Mouse (Mus musculus) limb, embryonic 13.5 days (tissue): ENCODE measurements around the gene Traip. TPM values are rescaled to one million over a fixed set of nuclear protein-coding genes. Genes with fewer than 3 reads are reported as not detected.
"Not testable (repeated sequence)": the region's sequence is repeated elsewhere in the genome, so short reads cannot be mapped to it uniquely, and the experiment has no call there.

Source experiments
- ATAC-seq: fragments of 200-750 bp; cut with Nextera tagmentation; 2 replicates; pipeline ENCODE4 v1.8.0; 2017; ENCODE audit warnings: low read depth, moderate number of reproducible peaks, moderate TSS enrichment; ENCODE audit not compliant: low FRiP score
- H3K27ac ChIP-seq: fragments of 300-500 bp; sonication (generic); 2 replicates; pipeline ENCODE4 v1.5.1; 2015; ENCODE audit warnings: inconsistent platforms, mild to moderate bottlenecking, moderate library complexity
- H3K27me3 ChIP-seq: fragments of 300-500 bp; sonication (generic); 2 replicates; pipeline ENCODE4 v1.6.1; 2015; ENCODE audit warnings: mild to moderate bottlenecking, inconsistent platforms
- H3K36me3 ChIP-seq: fragments of 300-500 bp; sonication (generic); 2 replicates; pipeline ENCODE4 v1.6.1; 2015; ENCODE audit warnings: inconsistent platforms, mild to moderate bottlenecking, moderate library complexity
- H3K4me1 ChIP-seq: fragments of 300-500 bp; sonication (generic); 2 replicates; pipeline ENCODE4 v1.6.1; 2015; ENCODE audit warnings: inconsistent platforms
- H3K4me2 ChIP-seq: fragments of 300-500 bp; sonication (generic); replicated peaks from 2 replicates; pipeline ENCODE4 v1.6.1; 2015; ENCODE audit warnings: inconsistent platforms, mild to moderate bottlenecking, moderate library complexity
- H3K4me3 ChIP-seq: fragments of 300-500 bp; sonication (generic); 2 replicates; pipeline ENCODE4 v1.5.1; 2015; ENCODE audit warnings: moderate library complexity, mild to moderate bottlenecking, inconsistent platforms
- H3K9ac ChIP-seq: fragments of 300-500 bp; sonication (generic); 2 replicates; pipeline ENCODE4 v1.6.1; 2015; ENCODE audit warnings: mild to moderate bottlenecking, inconsistent platforms
- H3K9me3 ChIP-seq: fragments of 300-500 bp; sonication (generic); 2 replicates; pipeline ENCODE4 v1.6.1; 2016; ENCODE audit warnings: inconsistent platforms
- WGBS: fragments of 180-500 bp; shearing (Covaris S2); methylation state at CpG from one replicate; pipeline ENCODE4 v1.1.7; 2015; 5-methylcytosine and 5-hydroxymethylcytosine counted together
- polyA plus RNA-seq: library from polyadenylated mRNA; unstranded; fragments of >200 nt; fragmentation: Nextera tagmentation; extraction: Ambion mirVana; gene quantifications from 2 replicates; pipeline ENCODE4 v1.2.1, GENCODE M21; 2015

Traip gene
- polyA plus RNA-seq, 1 experiment from 2014 or later, result 26.1 TPM

GRCm38 (mm10) chr9:107987950-107988349 is 38.0 kb downstream of the Traip start:
- ATAC-seq, result no peak
- Histone ChIP-seq H3K9ac (peak overlapping the region; percentile 19; the same call in 1 of the 2 replicates), H3K27ac (no peak overlapping the region), H3K4me2 (no peak overlapping the region), H3K4me3 (no peak overlapping the region), H3K9me3 (no peaks in the 10 kb centered on the region), H3K4me1 (peaks cover 51% of the 10 kb centered on the region), H3K27me3 (no peaks in the 10 kb centered on the region), H3K36me3 (peaks cover 6% of the 10 kb centered on the region; the same call in 1 of the 2 replicates)
- 60% methylated on average over 3 of the region's 3 CpGs for WGBS

DNA sequence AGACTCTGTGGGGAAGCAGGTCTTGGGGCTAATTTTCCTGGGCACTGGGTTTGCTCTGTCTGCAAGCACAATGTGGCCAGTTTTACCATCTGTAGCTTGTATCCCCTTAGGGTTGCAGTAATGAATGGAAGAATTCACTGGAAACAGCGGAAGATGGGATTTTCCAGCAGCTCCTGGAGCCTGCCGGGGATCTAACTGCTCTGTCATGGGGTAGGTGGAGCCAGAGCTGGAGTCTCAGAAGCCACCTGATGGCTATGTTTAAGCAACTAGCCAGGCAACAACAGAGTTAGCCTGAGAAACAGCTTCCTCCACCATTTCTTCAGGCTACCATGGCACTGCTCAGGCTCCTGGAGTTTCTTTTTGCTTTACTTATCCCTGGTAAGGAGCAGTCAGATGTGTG is 42.3 kb downstream of the Traip start, which contains the start of gene Cdhr4:
Cdhr4 (plus strand) TSS at position 301 of the 400 bp plus-strand sequence.
- H3K4me3 ChIP-seq, result no peak within 1 kb of the TSS
- H3K27me3 ChIP-seq, result no peaks in the 10 kb centered on the region
- H3K9me3 ChIP-seq, result no peaks in the 10 kb centered on the region
- peak; percentile 33; the same call in 1 of the 2 replicates for ATAC-seq
- H3K4me2 ChIP-seq, result no peak within 1 kb of the TSS
- no peak within 1 kb of the TSS for H3K9ac ChIP-seq
- H3K36me3 ChIP-seq, result no peaks in the 10 kb centered on the region
- H3K27ac ChIP-seq, result no peak within 1 kb of the TSS
- peaks cover 22% of the 10 kb centered on the region for H3K4me1 ChIP-seq
- WGBS, result 36% methylated on average over 2 of the region's 2 CpGs

DNA sequence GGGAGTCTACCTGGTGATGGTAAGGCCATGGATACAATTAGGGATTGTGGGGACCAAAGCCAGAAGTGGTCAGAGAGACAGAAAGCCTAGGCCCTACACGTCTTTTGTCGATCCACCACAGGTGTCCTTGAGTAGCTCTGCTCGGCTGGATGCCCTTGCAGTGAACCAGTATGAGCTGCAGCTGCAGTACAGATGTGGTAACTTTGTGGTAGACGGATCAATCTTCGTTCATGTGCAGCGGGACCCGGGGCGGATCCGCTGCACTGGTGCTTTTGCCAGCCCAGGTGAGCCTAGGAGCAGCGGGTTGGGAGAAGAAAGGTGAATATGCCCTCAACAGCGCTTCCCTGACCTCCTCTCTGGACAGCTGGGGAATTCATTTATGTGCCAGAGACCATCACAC is 43.1 kb downstream of the Traip start:
- H3K9ac ChIP-seq, result no peak overlapping the region
- WGBS, result 82% methylated on average over 11 of the region's 11 CpGs
- H3K9me3 ChIP-seq, result no peaks in the 10 kb centered on the region
- H3K4me3 ChIP-seq, result no peak overlapping the region
- no peak overlapping the region for H3K4me2 ChIP-seq
- H3K4me1 ChIP-seq, result peaks cover 14% of the 10 kb centered on the region
- H3K36me3 ChIP-seq, result no peaks in the 10 kb centered on the region
- no peak overlapping the region for H3K27ac ChIP-seq
- H3K27me3 ChIP-seq, result no peaks in the 10 kb centered on the region
- no peak for ATAC-seq

DNA sequence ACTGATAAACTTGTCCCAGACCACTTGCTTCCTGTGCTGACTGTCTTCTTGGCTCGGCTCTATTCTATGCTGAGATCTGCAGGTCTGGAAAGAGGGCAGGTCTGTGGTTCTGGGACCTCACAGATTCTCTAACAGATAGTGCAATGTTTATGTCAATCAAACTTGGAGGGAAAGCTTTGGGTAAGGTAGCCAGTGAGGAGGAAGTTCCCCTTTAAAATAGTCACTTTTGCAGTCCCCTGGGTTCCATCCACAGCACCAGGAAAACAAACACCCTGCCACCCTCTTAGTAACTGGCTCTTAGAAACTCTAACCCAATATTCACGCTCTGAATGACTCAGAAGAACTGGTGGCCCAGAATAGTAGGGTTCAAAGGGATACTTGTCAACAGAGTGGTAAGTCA is 44.5 kb downstream of the Traip start:
- Histone ChIP-seq H3K4me2 (no peak overlapping the region), H3K4me3 (no peak overlapping the region), H3K27ac (no peak overlapping the region), H3K4me1 (peaks cover 9% of the 10 kb centered on the region; the same call in 1 of the 2 replicates), H3K27me3 (no peaks in the 10 kb centered on the region), H3K9me3 (no peaks in the 10 kb centered on the region), H3K36me3 (no peaks in the 10 kb centered on the region), H3K9ac (no peak overlapping the region)
- 67% methylated on average over 2 of the region's 2 CpGs for WGBS
- no peak for ATAC-seq

DNA sequence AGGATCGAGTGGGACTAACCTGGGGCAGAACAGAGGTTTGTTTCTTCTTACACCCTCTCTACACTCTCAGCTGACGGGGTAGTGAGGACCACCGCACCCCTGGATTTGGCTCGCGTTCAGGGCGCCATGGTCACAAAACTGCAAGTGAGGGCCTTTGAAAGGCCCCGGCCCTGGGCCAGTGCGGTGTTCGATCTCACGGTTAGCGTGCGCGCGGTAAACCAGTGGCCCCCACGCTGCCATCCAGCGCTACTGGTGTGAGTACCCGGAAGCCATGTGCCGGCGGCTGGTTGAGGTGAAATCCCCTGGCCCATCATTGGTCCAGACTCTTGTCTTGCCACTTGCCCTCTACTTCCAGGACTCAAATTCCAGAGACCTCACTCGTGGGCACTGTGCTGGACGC is 45.6 kb downstream of the Traip start:
- no peak overlapping the region for H3K9ac ChIP-seq
- no peaks in the 10 kb centered on the region for H3K36me3 ChIP-seq
- H3K4me2 ChIP-seq, result no peak overlapping the region
- peaks cover 9% of the 10 kb centered on the region; the same call in 1 of the 2 replicates for H3K4me1 ChIP-seq
- H3K27ac ChIP-seq, result no peak overlapping the region
- 95% methylated on average over 21 of the region's 21 CpGs for WGBS
- no peaks in the 10 kb centered on the region for H3K27me3 ChIP-seq
- H3K9me3 ChIP-seq, result no peaks in the 10 kb centered on the region
- H3K4me3 ChIP-seq, result no peak overlapping the region
- no peak for ATAC-seq

DNA sequence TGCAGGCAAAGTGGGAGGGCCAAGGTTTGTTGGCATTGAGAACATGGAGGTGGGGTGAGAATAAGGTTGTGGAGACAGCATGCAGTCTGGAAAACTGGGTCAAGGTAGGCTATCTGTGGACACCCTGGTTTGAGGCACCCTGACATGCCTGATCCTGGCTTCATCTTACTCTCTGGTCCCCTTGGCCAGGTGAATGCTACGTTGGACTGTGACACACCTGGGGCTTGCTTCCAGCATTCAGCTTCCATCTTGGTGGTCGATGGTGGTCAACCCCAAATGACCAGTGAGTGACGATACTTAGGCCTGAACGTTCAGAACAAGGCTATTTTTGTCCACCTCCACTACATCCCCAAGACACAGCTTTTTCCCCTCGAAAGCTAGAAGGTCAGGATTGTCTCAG is 46.1 kb downstream of the Traip start, which contains the start of gene Gm20662:
Gm20662 (plus strand) TSS at position 301 of the 400 bp plus-strand sequence.
- no peaks in the 10 kb centered on the region for H3K9me3 ChIP-seq
- no peak for ATAC-seq
- H3K27me3 ChIP-seq, result no peaks in the 10 kb centered on the region
- no peak within 1 kb of the TSS for H3K4me3 ChIP-seq
- H3K9ac ChIP-seq, result no peak within 1 kb of the TSS
- 93% methylated on average over 5 of the region's 5 CpGs for WGBS
- H3K4me2 ChIP-seq, result no peak within 1 kb of the TSS
- no peak within 1 kb of the TSS for H3K27ac ChIP-seq
- H3K36me3 ChIP-seq, result no peaks in the 10 kb centered on the region
- peaks cover 9% of the 10 kb centered on the region; the same call in 1 of the 2 replicates for H3K4me1 ChIP-seq

- Histone ChIP-seq H3K9me3 (no peaks in the 10 kb centered on the region), H3K27me3 (no peaks in the 10 kb centered on the region), H3K27ac (peak within 1 kb of the TSS; percentile 90), H3K4me1 (peaks cover 24% of the 10 kb centered on the region), H3K9ac (peak within 1 kb of the TSS; percentile 93), H3K4me2 (peak within 1 kb of the TSS; percentile 88), H3K36me3 (no peaks in the 10 kb centered on the region), H3K4me3 (peak within 1 kb of the TSS; percentile 95)
- WGBS, result under 1% methylated on average over 51 of the region's 51 CpGs
- ATAC-seq, result peak; percentile 100
These were observed 52.2 kb downstream of the Traip start, which contains the start of gene Ip6k1 for GRCm38 (mm10) chr9:108001922-108002770. TSS of gene Ip6k1 (plus strand) at chr9:108002501.

- no peaks in the 10 kb centered on the region for H3K36me3 ChIP-seq
- no peaks in the 10 kb centered on the region for H3K9me3 ChIP-seq
- 0% methylated on average over 50 of the region's 50 CpGs for WGBS
- H3K27ac ChIP-seq, result peak overlapping the region; percentile 90
- H3K9ac ChIP-seq, result peak overlapping the region; percentile 93
- H3K4me2 ChIP-seq, result peak overlapping the region; percentile 88
- peak; percentile 53; the same call in 1 of the 2 replicates for ATAC-seq
- H3K4me1 ChIP-seq, result peaks cover 24% of the 10 kb centered on the region
- peak overlapping the region; percentile 95 for H3K4me3 ChIP-seq
- H3K27me3 ChIP-seq, result no peaks in the 10 kb centered on the region
These were observed 53.0 kb downstream of the Traip start for GRCm38 (mm10) chr9:108002778-108003530.

GRCm38 (mm10) chr9:108003531-108003890 is 53.6 kb downstream of the Traip start:
- Histone ChIP-seq H3K9me3 (no peaks in the 10 kb centered on the region), H3K4me1 (peaks cover 24% of the 10 kb centered on the region), H3K27ac (peak overlapping the region; percentile 90; the same call in 1 of the 2 replicates), H3K27me3 (no peaks in the 10 kb centered on the region), H3K4me3 (peak overlapping the region; percentile 95), H3K36me3 (0 out of 2 replicates have a peak, but pooled peaks cover under 1% of the 10 kb centered on the region), H3K4me2 (peak overlapping the region; percentile 88), H3K9ac (peak overlapping the region; percentile 93)
- ATAC-seq, result no peak
- WGBS, result 5% methylated on average over 8 of the region's 8 CpGs

- no peaks in the 10 kb centered on the region for H3K9me3 ChIP-seq
- no peak overlapping the region for H3K4me3 ChIP-seq
- peaks cover 11% of the 10 kb centered on the region for H3K36me3 ChIP-seq
- no peaks in the 10 kb centered on the region for H3K27me3 ChIP-seq
- H3K27ac ChIP-seq, result no peak overlapping the region
- H3K4me1 ChIP-seq, result peaks cover 18% of the 10 kb centered on the region
- no peak for ATAC-seq
- H3K9ac ChIP-seq, result no peak overlapping the region
- H3K4me2 ChIP-seq, result no peak overlapping the region
- 88% methylated on average over 5 of the region's 5 CpGs for WGBS
These were observed 58.1 kb downstream of the Traip start for GRCm38 (mm10) chr9:108008041-108008440.

- Histone ChIP-seq H3K27me3 (no peaks in the 10 kb centered on the region), H3K4me3 (no peak overlapping the region), H3K4me1 (no peaks in the 10 kb centered on the region), H3K36me3 (peaks cover 19% of the 10 kb centered on the region), H3K4me2 (no peak overlapping the region), H3K27ac (no peak overlapping the region), H3K9ac (no peak overlapping the region), H3K9me3 (no peaks in the 10 kb centered on the region)
- ATAC-seq, result no peak
These were observed 60.4 kb downstream of the Traip start for GRCm38 (mm10) chr9:108010385-108010784.

GRCm38 (mm10) chr9:108013577-108013976 is 63.6 kb downstream of the Traip start:
- 92% methylated on average over 2 of the region's 2 CpGs for WGBS
- not testable (repeated sequence) for H3K9me3 ChIP-seq, ATAC-seq, H3K4me2 ChIP-seq, H3K27me3 ChIP-seq, H3K27ac ChIP-seq, H3K4me3 ChIP-seq, H3K9ac ChIP-seq, H3K4me1 ChIP-seq
- H3K36me3 ChIP-seq, result peaks cover 27% of the 10 kb centered on the region
